In genomic region chr8:114599555-114599954, GRCm38 (mm10) we compare ENCODE assay signal across 13 mouse cellular contexts.
DNase-seq lines count a peak whose midpoint lies in the region; ATAC-seq and TF ChIP-seq lines count a peak whose summit lies in the region.
"Had no signal": no experiment of that assay in that cellular context is flagged by ENCODE, and none has a peak within 500 bp of the region (broad histone marks: within the 10 kb centered on the region; RNA-seq: fewer than 3 reads in every experiment).

No protein-coding gene starts in this region.

- peaks cover 6% of the 10 kb centered on the region; the same call in 1 of the 2 replicates for H3K9me3 ChIP-seq in embryonic facial prominence, embryonic 13.5 days
- H3K9me3 ChIP-seq: liver, embryonic 15.5 days had no signal

- ATAC-seq in embryonic facial prominence, embryonic 13.5 days (ENCODE audit: insufficient number of reproducible peaks, insufficient read depth, low FRiP score, low TSS enrichment, low read depth) = no peak
- ATAC-seq: CD4-positive, CD25-positive, alpha-beta regulatory T cell, adult 4 months; intestine, postnatal 0 days had no signal

- no peak for TF ChIP-seq POLR2A in kidney, adult 2 months (IDR thresholded peaks at IDR 0.05; ENCODE audit: low read depth, low read length)

- TF ChIP-seq CTCF in kidney, adult 2 months (conservative IDR thresholded peaks at IDR 0.05; ENCODE audit: insufficient read depth, insufficient read length, low read depth, low read length) = no peak

- DNase-seq in kidney, adult 2 months = peak; percentile 10
- no peak for DNase-seq in kidney, adult 9 months
- DNase-seq in retina, embryonic 14.5 days (ENCODE audit: low spot score) = peak; percentile 13
- DNase-seq in retina, postnatal 1 day = no peak
- DNase-seq in gastrocnemius, postnatal 4 days (ENCODE audit: low spot score in 2 of 2) = no peak
- DNase-seq in adrenal gland, adult 8-10 months = no peak
- DNase-seq: adrenal gland, adult 2 months had no signal

- no peak overlapping the region for H3K4me2 ChIP-seq in embryonic facial prominence, embryonic 13.5 days
- H3K4me2 ChIP-seq: hindbrain, embryonic 14.5 days; liver, embryonic 15.5 days; neural tube, embryonic 12.5 days had no signal

- H3K4me3 ChIP-seq in kidney, adult 2 months (ENCODE audit: insufficient read depth, low read depth, low read length) = no peak overlapping the region
- H3K4me3 ChIP-seq in embryonic facial prominence, embryonic 13.5 days = no peak overlapping the region
- H3K4me3 ChIP-seq: liver, embryonic 15.5 days; neural tube, embryonic 12.5 days had no signal

- H3K9ac ChIP-seq in embryonic facial prominence, embryonic 13.5 days = no peak overlapping the region
- H3K9ac ChIP-seq: hindbrain, embryonic 14.5 days; liver, embryonic 15.5 days; neural tube, embryonic 12.5 days had no signal

- no peaks in the 10 kb centered on the region for H3K27me3 ChIP-seq in kidney, adult 2 months (replicated peaks; ENCODE audit: control insufficient read depth, insufficient read depth, low read length)
- H3K27me3 ChIP-seq in embryonic facial prominence, embryonic 13.5 days = peaks cover 8% of the 10 kb centered on the region
- H3K27me3 ChIP-seq: liver, embryonic 15.5 days; neural tube, embryonic 12.5 days had no signal

- H3K36me3 ChIP-seq in kidney, adult 2 months (ENCODE audit: control insufficient read depth, insufficient read depth, low read length) = no peaks in the 10 kb centered on the region
- H3K36me3 ChIP-seq in embryonic facial prominence, embryonic 13.5 days = no peaks in the 10 kb centered on the region
- H3K36me3 ChIP-seq: liver, embryonic 15.5 days; neural tube, embryonic 12.5 days had no signal

- no peak overlapping the region for H3K27ac ChIP-seq in kidney, adult 2 months (ENCODE audit: insufficient read depth, low read depth, low read length)
- peak overlapping the region; percentile 74; the same call in 1 of the 2 replicates for H3K27ac ChIP-seq in embryonic facial prominence, embryonic 13.5 days
- H3K27ac ChIP-seq: hindbrain, embryonic 14.5 days; liver, embryonic 15.5 days; neural tube, embryonic 12.5 days had no signal

- WGBS in kidney, adult 2 months = 51% methylated on average over 10 of the region's 10 CpGs
- WGBS in embryonic facial prominence, embryonic 13.5 days = 58% methylated on average over 10 of the region's 10 CpGs

- H3K4me1 ChIP-seq in kidney, adult 2 months (ENCODE audit: control insufficient read depth, insufficient read depth, low read length) = peaks cover 3% of the 10 kb centered on the region; the same call in 1 of the 2 replicates
- H3K4me1 ChIP-seq in embryonic facial prominence, embryonic 13.5 days = peaks cover 20% of the 10 kb centered on the region

Comparison
In these comparisons a context has a peak if more than half of its experiments do, and no peak if none do; other contexts are left out.
1. DNase-seq: peak in kidney, adult 2 months (single experiment) and retina, embryonic 14.5 days (single experiment); none in kidney, adult 9 months (single experiment), retina, postnatal 1 day (single experiment), gastrocnemius, postnatal 4 days (0 of 2) and adrenal gland, adult 8-10 months (single experiment).